Mouse (Mus musculus): ENCODE data around the gene Slc25a41. TPM values are rescaled to one million over a fixed set of nuclear protein-coding genes. Genes with fewer than 3 reads are reported as not detected.

Slc25a41 gene
- total RNA-seq, 2 experiments from 2014 or later, result not detected

- DNase-seq (ENCODE audit: low spot score in 2 of 2), result no peak
Observed at GRCm38 (mm10) chr17:56999414-56999813, 42.0 kb downstream of the Slc25a41 start.

GRCm38 (mm10) chr17:56997029-56997667 is 44.3 kb downstream of the Slc25a41 start, which contains the start of gene Alkbh7:
TSS of gene Alkbh7 (plus strand) at chr17:56997339.
- peak; percentile 92 to 93 for DNase-seq (ENCODE audit: low spot score in 2 of 2)
- intact Hi-C loops (cut with DNase I), result loop anchor here (5.0 to 10.0 kb wide), 2 partner anchors 90 to 168 kb away; no protein-coding TSS in a partner anchor

More at GRCm38 (mm10) chr17:56999414-56999813, 42.0 kb downstream of the Slc25a41 start:
- intact Hi-C loops (cut with DNase I), result loop anchor here (5.0 to 10.0 kb wide), 2 partner anchors 92 to 165 kb away; no protein-coding TSS in a partner anchor

- intact Hi-C loops (cut with DNase I), result loop anchor here (5.0 to 10.0 kb wide), 2 partner anchors 89 to 168 kb away; no protein-coding TSS in a partner anchor
- no peak for DNase-seq (ENCODE audit: low spot score in 2 of 2)
Observed at GRCm38 (mm10) chr17:56996506-56996905, 44.9 kb downstream of the Slc25a41 start.

GRCm38 (mm10) chr17:56995046-56995445 is 46.4 kb downstream of the Slc25a41 start:
- intact Hi-C loops (cut with DNase I), result loop anchor here (5.0 to 10.0 kb wide), 2 partner anchors 88 to 170 kb away; no protein-coding TSS in a partner anchor

GRCm38 (mm10) chr17:56990966-56991365 is 50.5 kb downstream of the Slc25a41 start:
- intact Hi-C loops (cut with DNase I), result loop anchor here (1.0 to 10.0 kb wide), 2 partner anchors 20 to 174 kb away; partner anchors contain the start of genes Gm17949 and Gtf2f1
- DNase-seq (ENCODE audit: low spot score in 2 of 2), result no peak

More at GRCm38 (mm10) chr17:56995046-56995445, 46.4 kb downstream of the Slc25a41 start:
- DNase-seq (ENCODE audit: low spot score in 2 of 2), result no peak

GRCm38 (mm10) chr17:56990115-56990746 is 51.2 kb downstream of the Slc25a41 start, which contains the start of gene Clpp:
TSS of gene Clpp (plus strand) at chr17:56990305.
- DNase-seq (ENCODE audit: low spot score in 2 of 2), result peak; percentile 94
- intact Hi-C loops (cut with DNase I), result loop anchor here (1.0 to 10.0 kb wide), 2 partner anchors 21 to 175 kb away; partner anchors contain the start of genes Gm17949 and Gtf2f1

GRCm38 (mm10) chr17:56989467-56990114 is 51.9 kb downstream of the Slc25a41 start:
- DNase-seq (ENCODE audit: low spot score in 2 of 2), result no peak
- intact Hi-C loops (cut with DNase I), result loop anchor here (1.0 to 10.0 kb wide), 3 partner anchors 22 to 185 kb away; partner anchors contain the start of genes Gm17949 and Gtf2f1

GRCm38 (mm10) chr17:56988921-56989430 is 52.5 kb downstream of the Slc25a41 start:
- DNase-seq (ENCODE audit: low spot score in 2 of 2), result no peak
- intact Hi-C loops (cut with DNase I), result loop anchor here (10.0 kb wide), 1 partner anchor 184 kb away; no protein-coding TSS in a partner anchor

- no peak for DNase-seq (ENCODE audit: low spot score in 2 of 2)
- intact Hi-C loops (cut with DNase I), result loop anchor here (10.0 kb wide), 1 partner anchor 184 kb away; no protein-coding TSS in a partner anchor
Observed at GRCm38 (mm10) chr17:56988441-56988840, 53.0 kb downstream of the Slc25a41 start.

- DNase-seq (ENCODE audit: low spot score in 2 of 2), result no peak
- intact Hi-C loops (cut with DNase I), result loop anchor here (10.0 kb wide), 1 partner anchor 181 kb away; no protein-coding TSS in a partner anchor
Observed at GRCm38 (mm10) chr17:56986105-56986805, 55.2 kb downstream of the Slc25a41 start.

GRCm38 (mm10) chr17:56985656-56986055 is 55.8 kb downstream of the Slc25a41 start:
- intact Hi-C loops (cut with DNase I), result loop anchor here (10.0 kb wide), 1 partner anchor 181 kb away; no protein-coding TSS in a partner anchor
- DNase-seq (ENCODE audit: low spot score in 2 of 2), result no peak

GRCm38 (mm10) chr17:56984886-56985285 is 56.6 kb downstream of the Slc25a41 start:
- intact Hi-C loops (cut with DNase I), result loop anchor here (10.0 kb wide), 1 partner anchor 180 kb away; no protein-coding TSS in a partner anchor
- DNase-seq (ENCODE audit: low spot score in 2 of 2), result no peak

Other genes starting within 250 kb of the Slc25a41 start
- gene Rfx2, start 210.6 kb downstream of the Slc25a41 start, total RNA-seq (2021), result 1 to 10 TPM; 2.7 to 2.9 TPM
- gene Acsbg2, start 167.2 kb downstream of the Slc25a41 start, total RNA-seq (2021), result not detected
- gene 1700061G19Rik, start 166.2 kb downstream of the Slc25a41 start, total RNA-seq (2021), result under 1 TPM in 1 of 2 experiments, not detected in 1; 0.14 TPM
- gene Mllt1, start 106.2 kb downstream of the Slc25a41 start, total RNA-seq (2021), result 10 to 100 TPM; 69.3 to 82.4 TPM
- gene Acer1, start 59.5 kb downstream of the Slc25a41 start, total RNA-seq (2021), result not detected
- gene Clpp, start 51.3 kb downstream of the Slc25a41 start, total RNA-seq (2021), result 10 to 100 TPM; 66.6 to 68.3 TPM
- 10 to 100 TPM; 20.5 to 26.2 TPM for gene Alkbh7, start 44.3 kb downstream of the Slc25a41 start, total RNA-seq (2021)
- not detected for gene Pspn, start 41.6 kb downstream of the Slc25a41 start, total RNA-seq (2021)
- gene Gtf2f1, start 30.4 kb downstream of the Slc25a41 start, total RNA-seq (2021), result 10 to 100 TPM; 63.4 to 65.3 TPM
- gene Gm17949, start 30.2 kb downstream of the Slc25a41 start, total RNA-seq (2021), result under 1 TPM; 0.27 to 0.34 TPM
- gene Khsrp, start 10.1 kb downstream of the Slc25a41 start, total RNA-seq (2021), result 100 to 1,000 TPM; 106 to 112 TPM
- 1 to 10 TPM in 1 of 2 experiments, under 1 TPM in 1; 0.32 to 1.3 TPM for gene Crb3, start 17.5 kb upstream of the Slc25a41 start, total RNA-seq (2021)
- 100 to 1,000 TPM; 347 to 354 TPM for gene Slc25a23, start 18.2 kb upstream of the Slc25a41 start, total RNA-seq (2021)
- 1 to 10 TPM; 1.7 to 2.5 TPM for gene Dennd1c, start 36.9 kb upstream of the Slc25a41 start, total RNA-seq (2021)
- gene Tubb4a, start 46.1 kb upstream of the Slc25a41 start, total RNA-seq (2021), result 100 to 1,000 TPM; 620 to 748 TPM
- under 1 TPM; 0.25 to 0.41 TPM for gene Tnfsf9, start 63.7 kb upstream of the Slc25a41 start, total RNA-seq (2021)
- under 1 TPM in 1 of 2 experiments, not detected in 1; 0.52 TPM for gene Cd70, start 108.1 kb upstream of the Slc25a41 start, total RNA-seq (2021)
- gene Tnfsf14, start 152.5 kb upstream of the Slc25a41 start, total RNA-seq (2021), result not detected
- under 1 TPM; 0.59 to 0.74 TPM for gene C3, start 186.5 kb upstream of the Slc25a41 start, total RNA-seq (2021)
- 10 to 100 TPM; 23.2 to 23.4 TPM for gene Gpr108, start 206.8 kb upstream of the Slc25a41 start, total RNA-seq (2021)
- gene Trip10, start 207.8 kb upstream of the Slc25a41 start, total RNA-seq (2021), result 1 to 10 TPM; 5.3 to 9.2 TPM
- 1 to 10 TPM; 3.7 to 4.7 TPM for gene Vav1, start 237.4 kb upstream of the Slc25a41 start, total RNA-seq (2021)

Data from left cerebral cortex, postnatal 36 days (tissue).